Mouse (Mus musculus) lung, postnatal 4 days (tissue): Measurements from ENCODE around the gene 2310061I04Rik.
"Not testable (repeated sequence)": the region's sequence is repeated elsewhere in the genome, so short reads cannot be mapped to it uniquely, and the experiment has no call there.

ENCODE experiments used
- DNase-seq, 2 experiments: peaks; one replicate each; pipeline ENCODE4 v3.0.0; 2021

Gene 2310061I04Rik

DNA sequence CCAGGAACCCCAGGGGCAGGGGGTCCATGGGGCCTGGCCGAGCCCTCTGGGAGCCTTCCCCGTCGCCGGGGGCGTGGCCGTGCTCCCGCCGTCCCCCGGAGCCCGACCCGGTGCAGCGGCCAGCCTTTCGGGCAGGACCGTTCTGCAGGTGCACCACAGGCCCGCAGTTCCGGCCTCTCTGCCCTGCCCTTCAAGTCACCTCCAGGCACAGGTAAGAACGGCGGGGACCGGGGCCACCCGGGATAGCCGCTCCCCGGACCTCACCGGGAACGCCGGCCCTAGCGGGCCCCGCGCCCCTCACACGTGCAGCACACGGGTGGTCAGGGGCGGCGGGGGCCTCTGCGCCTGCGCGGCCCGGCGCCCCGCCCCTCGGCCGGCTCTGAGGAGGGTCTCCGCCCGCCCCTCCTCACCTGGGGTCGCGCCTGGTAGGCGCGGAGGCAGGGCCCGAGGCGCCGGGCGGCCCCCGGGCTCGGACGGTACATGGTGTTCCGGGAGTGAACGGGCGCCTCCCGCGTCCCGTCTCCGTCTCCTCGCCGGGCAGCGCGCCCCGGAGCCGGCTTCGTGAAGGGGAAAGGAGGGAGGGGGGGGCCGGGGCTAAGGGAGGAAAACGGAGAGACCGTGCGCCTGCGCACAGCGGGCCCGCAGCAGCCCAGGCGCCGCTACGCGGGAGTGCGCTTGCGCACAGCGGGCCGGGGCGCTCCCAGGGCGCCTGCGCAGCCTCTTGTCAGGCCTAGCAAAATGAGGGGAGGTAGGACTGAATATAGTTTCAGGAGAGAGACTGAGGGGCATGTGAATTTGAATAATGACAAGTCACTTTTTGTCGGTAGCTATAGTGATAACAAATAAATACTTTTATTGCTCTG is at the start of gene 2310061I04Rik:
Gene 2310061I04Rik, minus strand, starts transcription at position 651 of the 863 bp plus-strand sequence.
- peak; percentile 94 to 96 for DNase-seq

DNA sequence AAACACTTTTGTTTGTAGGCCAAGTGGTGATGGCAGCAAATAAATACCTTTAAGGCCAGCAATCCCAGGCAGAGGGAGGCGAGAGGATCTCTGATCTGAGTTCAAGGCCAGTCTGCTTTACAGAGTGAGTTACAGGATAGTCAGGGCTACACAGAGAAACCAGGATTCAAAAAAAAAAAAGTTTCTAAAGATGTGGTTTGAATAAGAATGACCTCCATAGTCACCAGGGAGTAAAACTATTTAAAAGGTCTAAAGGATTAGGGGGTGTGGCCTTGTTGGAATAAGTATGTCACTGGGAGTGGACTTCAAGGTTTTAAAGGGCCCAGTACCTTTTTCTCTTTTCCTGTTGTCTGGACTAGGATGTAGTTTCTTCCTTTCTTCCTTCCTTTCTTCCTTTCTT is 42.7 kb upstream of the 2310061I04Rik start:
- no peak for DNase-seq

DNA sequence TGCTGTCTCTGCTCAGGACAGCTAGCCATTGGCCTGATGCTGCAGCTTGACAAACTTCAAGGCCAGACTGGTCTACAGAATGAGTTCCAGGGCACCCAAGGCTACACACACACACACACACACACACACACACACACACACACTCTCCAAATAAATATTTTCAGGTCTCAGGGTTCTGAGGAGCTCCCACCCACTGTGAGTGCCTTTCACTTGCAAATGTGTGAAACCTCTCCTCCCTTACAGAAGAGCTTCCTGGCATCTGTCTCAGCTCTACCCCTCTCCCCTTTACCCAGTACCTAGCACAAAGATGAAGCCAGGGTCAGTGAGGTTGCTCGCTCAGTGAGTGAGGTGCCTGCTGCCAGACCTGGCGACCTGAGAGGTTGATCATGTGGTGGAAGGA is 41.9 kb upstream of the 2310061I04Rik start:
- DNase-seq: no peak

DNA sequence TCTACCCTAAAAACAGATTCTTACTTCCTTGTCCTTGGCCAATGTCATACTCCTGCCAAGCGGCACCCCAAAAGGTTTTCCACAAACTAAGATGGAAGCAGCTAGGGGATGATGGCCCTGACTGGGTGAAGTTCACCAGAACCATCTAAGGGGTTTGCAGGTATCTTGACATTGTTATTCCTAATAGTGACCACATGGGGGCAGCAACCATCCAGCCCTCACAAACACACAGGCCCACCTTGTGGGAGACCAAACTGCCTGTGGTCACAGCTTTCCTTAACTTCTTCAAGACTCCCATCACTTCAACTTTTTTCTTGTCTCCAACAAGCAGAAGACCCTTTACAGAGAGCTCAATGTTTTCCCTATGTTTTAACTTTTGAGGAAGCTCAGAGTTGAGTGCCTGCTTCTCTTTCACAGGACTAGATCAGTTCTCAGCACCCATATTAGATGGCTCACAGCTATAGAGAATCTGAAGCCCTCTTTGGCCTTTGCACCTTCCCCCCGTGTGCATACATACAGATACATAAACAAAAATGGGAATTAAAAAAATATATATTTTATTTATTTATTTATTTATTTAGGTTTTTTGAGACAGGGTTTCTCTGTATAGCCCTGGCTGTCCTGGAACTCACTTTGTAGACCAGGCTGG is 40.6 kb upstream of the 2310061I04Rik start:
- DNase-seq: peak in 1 of 2 experiments; percentile 51

DNA sequence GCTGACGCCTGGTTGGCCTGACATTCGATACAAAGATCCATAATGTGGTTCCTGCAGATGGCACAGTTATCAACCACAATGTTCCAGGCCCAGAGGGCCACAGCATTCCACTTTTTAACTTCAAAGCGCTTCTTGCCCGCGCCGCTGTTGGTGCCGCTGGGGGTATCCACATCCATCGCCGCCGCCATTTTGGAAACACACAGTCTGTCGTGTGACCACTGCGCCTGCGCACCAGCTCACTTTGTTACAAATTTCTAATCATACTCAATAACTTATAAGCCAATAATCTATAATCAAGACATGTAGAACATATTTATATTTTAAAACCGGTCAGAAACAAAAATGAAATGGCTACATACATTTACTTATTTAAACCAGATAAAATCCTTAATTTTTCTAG is 38.5 kb upstream of the 2310061I04Rik start:
- not testable (repeated sequence) for DNase-seq

DNA sequence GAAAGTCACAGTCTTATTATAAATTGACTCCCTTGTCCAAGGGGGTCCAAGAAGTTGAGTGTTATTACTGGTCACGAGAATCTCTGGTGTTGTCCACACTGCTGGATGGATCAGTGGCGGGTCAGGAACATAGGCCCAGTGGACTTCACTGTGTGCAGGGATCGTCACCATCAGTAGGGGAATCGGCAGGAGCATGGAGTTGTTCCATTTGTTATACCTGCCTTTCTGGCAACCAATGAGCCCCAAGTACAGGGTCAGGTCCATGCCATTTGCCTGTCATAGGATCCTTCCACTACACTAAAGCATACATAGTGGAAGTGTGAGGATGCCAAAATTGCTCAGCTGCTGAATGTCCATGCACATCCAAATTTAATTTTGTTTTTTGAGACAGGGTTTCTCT is 35.4 kb upstream of the 2310061I04Rik start:
- no peak for DNase-seq

DNA sequence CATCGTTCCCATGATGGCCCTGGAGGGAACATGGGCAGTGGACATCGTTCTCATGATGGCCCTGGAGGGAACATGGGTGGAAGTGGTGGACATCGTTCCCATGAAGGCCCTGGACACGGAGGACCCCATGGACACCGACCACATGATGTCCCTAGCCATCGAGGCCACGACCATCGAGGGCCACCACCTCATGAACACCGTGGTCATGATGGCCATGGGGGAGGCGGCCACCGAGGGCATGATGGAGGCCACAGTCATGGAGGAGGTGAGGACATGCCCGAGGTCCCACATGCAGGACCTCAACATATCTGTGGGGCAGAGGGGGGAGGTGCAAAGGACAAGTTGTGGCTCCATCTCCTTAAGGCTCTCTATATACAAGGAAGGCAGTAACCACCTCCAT is 33.4 kb upstream of the 2310061I04Rik start:
- no peak for DNase-seq

DNA sequence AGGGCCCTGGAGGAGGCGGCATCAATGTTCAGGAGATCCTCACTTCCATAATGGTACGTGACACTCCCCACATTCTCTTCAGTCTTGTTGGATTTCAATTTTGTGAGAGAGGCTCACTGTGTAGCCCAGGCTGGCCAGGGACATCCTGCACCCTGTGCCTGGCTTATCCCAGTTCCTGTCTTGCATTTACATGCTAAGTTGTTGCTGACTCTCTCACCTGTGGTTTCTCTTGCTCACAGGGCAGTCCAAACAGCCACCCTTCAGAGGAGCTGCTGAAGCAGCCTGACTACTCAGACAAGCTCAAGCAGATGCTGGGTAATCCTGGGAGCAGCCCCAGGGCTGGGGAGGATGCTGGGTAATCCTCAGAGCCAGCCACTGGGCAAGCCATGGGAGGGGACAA is 32.3 kb upstream of the 2310061I04Rik start:
- no peak for DNase-seq

DNA sequence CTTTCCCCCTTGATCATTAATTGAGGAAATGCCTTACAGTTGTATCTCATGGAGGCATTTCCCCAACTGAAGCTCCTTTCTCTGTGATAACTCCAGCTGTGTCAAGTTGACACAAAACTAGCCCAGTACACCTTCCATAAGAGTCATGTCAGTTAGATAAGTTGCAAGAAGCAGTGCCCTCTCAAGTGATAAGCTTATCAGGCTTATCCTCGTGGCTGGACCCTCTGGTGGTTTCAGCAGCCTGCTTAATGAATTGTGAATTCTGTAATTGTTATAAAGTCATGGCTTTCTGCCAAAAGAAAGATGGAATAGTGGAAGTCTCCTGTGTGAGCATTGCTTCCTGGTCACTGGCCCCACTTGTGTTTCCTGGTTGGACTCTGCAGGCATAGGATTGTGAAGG is 30.2 kb upstream of the 2310061I04Rik start:
- DNase-seq: no peak

DNA sequence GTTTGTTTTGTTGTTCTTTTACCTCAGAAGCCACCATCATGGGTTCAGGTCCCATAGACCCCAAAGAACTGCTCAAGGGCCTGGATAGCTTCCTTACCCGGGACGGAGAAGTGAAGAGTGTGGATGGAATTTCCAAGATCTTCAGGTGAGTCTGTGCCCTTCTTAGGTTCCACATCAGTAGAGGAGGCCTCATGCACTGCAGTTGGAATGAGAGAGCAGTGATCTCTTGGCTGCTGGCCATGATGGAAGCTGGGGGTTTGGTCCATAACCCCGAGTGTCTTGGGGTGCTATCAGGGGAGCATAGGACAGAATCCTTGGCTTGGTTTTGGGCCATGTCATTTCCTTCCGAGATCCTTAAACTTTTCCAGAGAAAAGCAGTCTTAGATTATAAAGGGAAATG is 26.1 kb upstream of the 2310061I04Rik start:
- no peak for DNase-seq

DNA sequence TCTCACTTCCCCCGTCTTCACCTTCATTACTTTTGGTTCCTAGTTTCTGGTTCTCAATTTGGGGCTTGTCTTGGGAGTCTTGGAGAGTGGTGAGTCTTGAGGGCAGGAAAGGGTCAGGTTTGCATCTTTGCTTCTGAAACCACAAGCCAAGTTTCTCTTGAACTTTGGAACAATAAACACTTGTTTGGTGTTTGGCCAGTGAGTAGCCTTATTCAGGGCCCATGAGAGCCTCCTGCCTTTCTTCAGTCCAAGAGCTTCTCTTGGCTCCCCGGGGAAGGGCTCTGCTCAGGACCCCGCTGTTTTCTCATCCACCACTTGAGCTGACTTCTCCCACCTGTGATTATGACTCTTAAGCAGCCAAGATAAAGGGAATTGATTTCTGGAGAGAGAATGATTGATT is 25.3 kb upstream of the 2310061I04Rik start:
- no peak for DNase-seq

DNA sequence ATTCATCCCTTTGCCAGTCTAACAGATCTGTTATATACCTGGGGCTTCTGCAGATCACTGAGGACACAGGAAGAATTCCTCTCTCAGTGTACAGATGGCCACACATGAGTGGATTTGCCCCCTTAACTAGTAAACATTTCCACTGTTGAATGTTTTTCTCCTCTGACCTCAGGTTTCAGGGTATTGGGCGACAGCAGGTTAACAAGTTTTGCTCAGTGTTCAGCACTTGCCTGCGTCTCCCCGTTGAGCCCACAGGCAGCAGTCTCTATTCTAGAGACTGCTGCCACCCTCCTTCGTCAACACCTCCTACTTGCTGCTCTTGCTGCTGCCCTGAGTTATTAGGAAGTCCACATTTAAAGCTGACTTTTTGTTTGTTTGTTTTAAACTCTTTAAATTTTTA is 24.5 kb upstream of the 2310061I04Rik start:
- DNase-seq: no peak

DNA sequence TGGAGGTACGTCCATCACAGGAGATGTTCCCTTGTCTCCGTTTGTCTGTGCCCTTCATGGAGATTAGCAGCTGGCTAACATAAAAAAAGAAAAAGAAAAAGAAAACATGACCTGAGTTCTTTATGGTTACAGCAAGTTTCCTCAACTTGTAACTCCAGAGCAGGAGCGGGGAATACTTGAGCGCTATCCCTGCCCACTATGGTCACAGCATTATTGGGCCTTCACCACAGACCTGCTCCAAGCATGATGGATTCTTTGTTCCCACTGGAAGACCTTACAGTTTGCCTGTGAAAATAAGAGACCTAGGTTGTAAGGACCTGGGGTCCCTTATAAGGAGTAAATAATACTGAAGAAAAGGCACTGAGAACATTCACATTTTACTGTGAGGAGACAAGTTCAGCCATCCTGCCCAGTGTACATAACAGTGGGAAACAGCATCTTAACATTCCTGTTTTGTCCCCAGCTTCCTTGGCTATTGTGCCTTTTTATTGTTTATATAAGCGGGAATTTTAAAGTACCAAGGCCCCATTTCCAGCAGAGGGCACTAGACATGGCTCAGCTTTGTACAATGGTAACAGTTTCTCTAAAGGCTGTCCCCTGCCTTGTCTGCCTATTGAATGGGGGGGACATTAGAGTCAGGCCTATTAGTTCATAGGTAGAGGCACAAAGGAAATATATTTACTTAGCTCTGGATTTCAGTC is 23.8 kb upstream of the 2310061I04Rik start:
- DNase-seq: peak in 1 of 2 experiments; percentile 69

DNA sequence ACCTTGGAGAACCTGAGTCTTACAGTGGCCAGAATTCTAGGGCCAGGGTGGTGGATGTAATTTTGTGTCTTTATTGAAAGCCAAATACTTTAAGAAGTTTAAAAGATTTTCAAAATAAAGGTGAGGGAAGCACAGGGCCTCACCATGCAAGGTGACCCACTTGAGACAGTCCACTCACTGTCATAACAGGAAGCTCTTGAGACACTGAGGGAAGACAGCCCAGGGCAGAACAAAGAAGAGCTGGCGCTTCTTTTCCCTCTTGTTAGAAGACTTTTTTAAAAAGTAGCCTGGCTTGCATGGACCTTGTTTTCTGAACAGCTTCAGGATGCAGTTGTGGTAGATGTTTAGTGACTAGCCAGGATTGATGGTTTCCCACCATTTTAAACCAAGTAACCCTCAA is 23.2 kb upstream of the 2310061I04Rik start:
- no peak for DNase-seq

DNA sequence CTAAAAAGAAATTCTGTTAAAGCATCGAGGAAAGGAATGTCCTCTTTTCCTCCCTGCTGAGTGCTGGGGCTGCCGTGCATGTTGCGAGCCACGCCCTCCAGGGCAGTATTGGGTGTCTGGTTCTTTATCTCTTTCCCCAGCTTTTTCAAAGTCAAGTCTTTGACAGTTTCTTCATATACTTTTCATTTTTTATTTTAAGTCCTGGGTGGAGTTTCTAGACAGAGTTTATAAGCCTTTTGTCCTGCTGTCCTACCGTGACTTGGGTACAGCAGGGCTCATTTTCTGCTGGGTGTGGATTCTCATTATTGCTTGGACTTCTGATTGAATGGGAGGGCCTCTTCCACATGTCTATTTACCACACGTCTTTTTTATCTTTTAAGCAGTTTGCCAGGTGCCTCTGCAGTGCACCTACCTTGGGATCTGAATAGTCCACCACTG is 22.7 kb upstream of the 2310061I04Rik start:
- DNase-seq: no peak

DNA sequence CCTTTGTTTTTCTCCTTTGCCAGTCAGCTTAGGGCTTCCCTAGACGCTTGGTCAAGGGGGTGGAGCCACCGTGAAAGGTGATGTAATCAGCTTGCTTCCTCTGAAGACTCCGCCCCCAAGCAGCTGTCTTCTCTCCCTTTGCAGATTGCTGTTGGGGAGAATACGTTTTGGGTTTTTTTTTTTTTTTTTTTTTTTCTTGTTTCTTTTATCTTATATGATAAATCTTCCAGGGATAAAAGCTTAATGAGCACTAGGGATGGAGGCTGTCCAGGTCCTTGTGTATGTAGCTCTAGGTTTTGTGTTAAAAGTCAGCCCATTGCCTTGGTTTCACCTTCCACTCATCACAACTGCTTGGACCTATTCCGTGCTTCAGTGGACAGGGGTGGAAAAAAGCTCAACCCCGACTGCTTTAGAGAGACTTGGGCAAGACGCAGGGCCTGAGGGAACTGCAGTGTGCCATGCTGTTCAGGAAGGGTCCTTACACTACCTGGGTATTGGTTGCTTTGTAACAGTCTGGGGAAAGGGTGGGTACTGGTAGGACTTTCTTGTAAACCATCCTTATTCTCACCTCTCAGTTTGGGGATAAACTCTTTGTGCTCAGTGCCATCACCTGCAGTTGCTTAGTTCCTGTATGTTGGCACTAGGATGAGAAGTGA is 22.0 kb upstream of the 2310061I04Rik start:
- DNase-seq: peak; percentile 96 to 97

DNA sequence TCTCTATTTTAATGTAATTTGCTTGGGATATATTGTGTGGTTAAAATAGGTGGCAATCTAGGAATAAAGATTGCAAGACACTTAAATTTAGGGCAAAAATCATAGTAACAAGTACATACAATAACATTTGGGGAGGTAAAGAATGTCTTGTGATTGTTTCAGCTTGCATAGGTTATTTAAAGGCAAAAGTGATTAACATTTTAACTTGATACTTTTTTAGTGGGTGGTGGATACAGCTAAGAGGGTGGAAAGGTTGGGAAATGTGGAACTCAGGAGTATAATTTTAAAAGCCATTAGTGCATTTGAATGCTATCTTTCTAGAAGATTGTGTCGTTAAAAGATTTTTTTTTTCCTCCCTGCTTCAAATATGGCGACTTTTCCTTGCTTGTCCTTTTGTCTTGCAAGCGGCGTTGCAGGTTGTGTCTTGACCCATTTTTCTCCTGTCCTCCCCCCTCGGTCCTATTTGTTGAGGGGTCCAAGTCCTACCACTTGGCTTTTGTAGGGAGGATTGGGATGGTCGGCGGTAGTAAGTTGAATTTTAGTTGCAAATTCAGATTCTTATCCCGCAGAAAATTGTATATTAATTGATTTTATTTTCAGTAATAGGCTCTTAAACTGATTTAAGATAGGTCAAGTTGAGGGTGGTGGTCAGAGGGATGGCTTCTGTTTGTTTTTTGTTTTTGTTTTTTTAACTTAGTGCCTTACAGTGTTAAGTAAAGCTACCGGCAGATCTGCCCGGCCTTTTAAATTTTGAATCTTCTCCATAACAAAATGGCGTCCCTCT is 21.2 kb upstream of the 2310061I04Rik start:
- DNase-seq: peak; percentile 53 to 67

DNA sequence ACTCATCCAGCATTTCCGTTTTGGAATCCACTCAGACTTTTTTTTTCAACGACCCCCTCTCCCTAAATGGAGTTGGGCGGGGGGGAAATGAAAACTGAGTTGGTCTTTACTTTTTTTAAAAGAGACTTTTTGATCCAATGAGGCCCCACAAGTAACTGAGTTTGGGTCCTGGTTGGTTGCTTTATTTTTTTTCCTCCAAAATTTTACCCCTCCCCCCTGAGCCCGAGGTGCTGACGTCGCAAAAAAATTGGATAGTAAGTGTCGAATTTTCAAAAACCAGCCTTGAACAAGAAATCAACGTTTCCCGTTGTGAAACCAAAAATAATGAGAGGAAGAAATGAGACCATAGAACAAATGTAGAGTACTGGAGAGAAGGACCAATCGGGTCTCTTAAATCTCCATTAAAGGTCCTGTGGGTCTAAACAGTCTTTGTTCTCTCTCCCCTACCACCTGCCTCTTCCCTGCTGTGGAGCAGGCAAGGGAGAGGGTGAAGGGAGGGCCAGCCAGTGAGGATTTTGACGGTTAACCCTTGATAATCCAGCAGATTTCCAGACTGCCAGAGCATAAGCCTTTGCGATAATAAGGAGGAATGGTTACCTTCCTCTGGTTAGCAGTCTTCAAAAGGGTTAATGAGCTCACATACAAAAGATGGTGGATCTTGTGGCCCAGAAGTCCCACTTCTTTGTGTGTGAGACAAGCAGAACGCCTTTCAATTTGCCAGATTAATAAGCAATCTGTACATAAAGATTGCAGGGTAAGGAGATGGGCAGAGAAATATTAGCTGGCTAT is 20.4 kb upstream of the 2310061I04Rik start:
- DNase-seq: peak; percentile 56 to 62

DNA sequence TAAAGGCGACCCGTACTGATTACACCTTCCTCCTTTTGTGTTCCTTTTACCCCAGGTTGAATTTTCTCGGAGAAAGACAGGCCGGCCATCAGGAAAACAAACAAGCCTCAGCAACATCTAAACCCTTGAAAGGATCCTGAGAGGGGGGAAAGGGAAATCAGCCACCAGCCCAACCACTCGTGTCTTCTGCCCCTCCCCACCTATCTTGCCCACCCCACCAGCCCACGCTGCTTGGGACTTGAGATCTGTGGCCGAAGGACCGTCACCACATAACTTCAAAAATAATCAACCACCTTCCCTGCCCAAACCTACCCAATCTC is 19.9 kb upstream of the 2310061I04Rik start:
- no peak for DNase-seq

DNA sequence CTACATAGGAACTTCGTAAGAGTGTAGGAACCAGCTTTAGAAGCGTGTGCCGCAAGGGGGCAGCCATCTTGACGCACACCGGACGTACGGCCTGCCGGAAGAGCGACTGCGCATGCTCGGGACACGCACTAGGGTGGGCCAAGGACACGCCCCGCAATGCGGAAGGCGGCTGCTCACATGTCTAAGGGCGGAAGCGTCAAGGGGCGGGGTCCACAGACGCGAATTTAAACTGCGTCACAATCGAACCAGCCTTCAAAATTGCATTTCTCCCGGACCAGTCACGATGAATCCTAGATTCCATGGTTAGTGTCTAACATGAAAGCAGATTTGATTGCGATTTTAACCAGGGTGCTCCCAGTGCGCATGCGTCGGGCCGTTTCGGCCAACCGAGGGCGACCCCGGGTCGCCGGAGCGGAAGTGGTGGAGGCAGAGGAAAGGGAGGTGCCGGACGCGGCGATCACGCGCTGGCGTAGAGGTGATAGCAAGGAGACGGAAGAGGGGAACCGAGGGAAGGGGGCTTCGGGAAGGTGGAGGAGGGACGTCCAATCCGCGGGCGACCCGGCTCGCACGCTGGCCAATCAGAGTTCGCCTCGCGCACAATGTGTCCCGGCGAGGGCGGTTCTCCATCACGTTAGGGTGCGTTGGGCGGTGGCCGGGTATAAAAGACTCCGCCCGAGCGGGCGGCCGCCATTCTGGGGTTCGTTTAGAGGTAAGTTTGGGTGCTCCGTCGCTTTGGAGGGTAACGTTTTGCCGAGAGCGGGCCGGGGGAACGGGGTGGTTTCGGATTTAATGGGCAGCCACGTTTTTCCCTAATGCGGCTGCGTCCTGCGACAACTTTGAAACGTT is 19.3 kb upstream of the 2310061I04Rik start, which contains the start of the genes Mrps18b and Ppp1r10:
Gene Mrps18b, minus strand, starts transcription at position 93 of the 846 bp plus-strand sequence.
Gene Ppp1r10, plus strand, starts transcription at position 138 of the 846 bp plus-strand sequence.
- peak; percentile 99 to 100 for DNase-seq
